In the genomic region with DNA sequence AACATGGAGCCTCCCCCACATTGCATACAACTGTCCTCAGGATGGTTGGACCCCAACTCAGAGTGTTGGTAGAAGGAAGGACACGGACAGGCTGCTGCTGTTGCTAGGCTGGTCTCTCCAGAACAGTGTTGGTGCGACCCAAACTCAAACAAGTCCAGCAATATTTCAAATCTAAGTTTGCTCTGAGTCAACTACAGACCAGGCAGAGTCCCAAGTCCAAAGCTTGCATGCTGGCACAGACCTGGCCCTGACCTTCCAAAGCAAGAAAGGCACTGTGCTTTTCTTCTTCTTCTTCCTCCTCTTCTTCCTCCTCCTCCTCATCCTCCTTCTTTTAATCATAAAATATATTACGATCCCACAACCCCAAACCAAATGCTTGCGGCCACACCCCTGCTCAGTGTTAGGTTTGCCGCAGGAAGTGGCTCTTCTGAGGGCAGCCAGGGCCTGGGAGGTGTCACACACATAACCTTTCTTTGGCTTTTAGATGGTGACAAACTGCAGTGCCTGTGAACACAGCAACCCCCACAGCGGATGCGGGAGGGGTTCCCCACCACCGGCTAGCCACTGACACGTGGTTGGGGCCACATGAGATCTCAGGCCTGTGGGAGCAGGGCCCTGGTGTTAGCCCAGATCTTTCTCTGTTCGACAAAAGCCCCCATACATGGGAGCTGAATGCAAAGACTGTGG, we compare ENCODE assay signal across 18 mouse cellular contexts. TPM values are rescaled to one million over a fixed set of nuclear protein-coding genes. Genes with fewer than 3 reads are reported as not detected.
DNase-seq lines count a peak whose midpoint lies in the region.
"Had no signal": no experiment of that assay in that cellular context is flagged by ENCODE, and none has a peak within 500 bp of the region (broad histone marks: within the 10 kb centered on the region; RNA-seq: fewer than 3 reads in every experiment).

No protein-coding gene starts in this region.

- H3K27me3 ChIP-seq in limb, embryonic 10.5 days (ENCODE audit: low read depth, poor library complexity, severe bottlenecking), result no peaks in the 10 kb centered on the region
- H3K27me3 ChIP-seq: embryonic facial prominence, embryonic 15.5 days; forebrain, embryonic 12.5 days had no signal

- peaks cover 30% of the 10 kb centered on the region for H3K36me3 ChIP-seq in limb, embryonic 10.5 days
- H3K36me3 ChIP-seq: embryonic facial prominence, embryonic 15.5 days; forebrain, embryonic 12.5 days; heart, embryonic 13.5 days; hindbrain, embryonic 12.5 days had no signal

- no peaks in the 10 kb centered on the region for H3K9me3 ChIP-seq in limb, embryonic 10.5 days (replicated peaks)
- H3K9me3 ChIP-seq: embryonic facial prominence, embryonic 15.5 days; forebrain, embryonic 12.5 days; heart, embryonic 13.5 days; hindbrain, embryonic 12.5 days had no signal

- peaks cover 45% of the 10 kb centered on the region for H3K4me1 ChIP-seq in limb, embryonic 10.5 days

- peak; percentile 25 to 31 for DNase-seq in spleen, postnatal 36 days (ENCODE audit: low spot score in 2 of 2)
- DNase-seq in spleen, adult 12 weeks (ENCODE audit: low spot score), result no peak
- DNase-seq in limb, embryonic 10.5 days (ENCODE audit: low spot score), result no peak
- peak; percentile 51 for DNase-seq in naive thymus-derived CD4-positive, alpha-beta T cell, adult 2 months (ENCODE audit: low read depth)
- DNase-seq in cerebellum, postnatal 14 days, result no peak
- no peak for DNase-seq in kidney, adult 18-20 months
- DNase-seq in kidney, postnatal 10 days, result no peak
- DNase-seq in retina, embryonic 14.5 days (ENCODE audit: low spot score), result no peak
- DNase-seq: B cell, adult 2 months; cerebellum, postnatal 36 days; kidney, adult 8-10 months; lung, adult 18-20 months; right cerebral cortex, adult 18-20 months had no signal

- H3K27ac ChIP-seq in limb, embryonic 10.5 days, result peak overlapping the region; percentile 50; the same call in 1 of the 2 replicates
- H3K27ac ChIP-seq: embryonic facial prominence, embryonic 15.5 days; forebrain, embryonic 12.5 days; heart, embryonic 13.5 days; hindbrain, embryonic 12.5 days; macrophage had no signal

- H3K4me3 ChIP-seq in limb, embryonic 10.5 days, result no peak overlapping the region
- H3K4me3 ChIP-seq: embryonic facial prominence, embryonic 15.5 days; forebrain, embryonic 12.5 days; heart, embryonic 13.5 days; hindbrain, embryonic 12.5 days had no signal

- WGBS in limb, embryonic 10.5 days, result 76% methylated on average over 10 of the region's 10 CpGs

RNA-seq across cellular contexts. Expression of gene B230104I21Rik, which starts 40.2 kb away (rescaled TPM):
- 0.18 TPM in 1 of 2 replicates, not detected in the other for polyA plus RNA-seq in limb, embryonic 10.5 days (2016; fragmentation: Nextera tagmentation; extraction: Ambion mirVana)
- polyA plus RNA-seq: embryonic facial prominence, embryonic 15.5 days; heart, embryonic 13.5 days; hindbrain, embryonic 12.5 days; macrophage had no signal

Comparison
In these comparisons a context has a peak if more than half of its experiments do, and no peak if none do; other contexts are left out.
1. DNase-seq: peak in spleen, postnatal 36 days (2 of 2) and naive thymus-derived CD4-positive, alpha-beta T cell, adult 2 months (single experiment); none in spleen, adult 12 weeks (single experiment), limb, embryonic 10.5 days (single experiment), cerebellum, postnatal 14 days (0 of 2), kidney, adult 18-20 months (single experiment), kidney, postnatal 10 days (single experiment) and retina, embryonic 14.5 days (single experiment).